Mouse (Mus musculus) neural tube, embryonic 14.5 days (tissue): ENCODE data around the gene Dnaja3. TPM values are rescaled to one million over a fixed set of nuclear protein-coding genes. Genes with fewer than 3 reads are reported as not detected.
A peak's percentile ranks its signal among the peaks of the same experiment; 100 is the strongest.
"Not testable (repeated sequence)": the region's sequence is repeated elsewhere in the genome, so short reads cannot be mapped to it uniquely, and the experiment has no call there.

Experiments
- ATAC-seq: fragments of 200-750 bp; cut with Nextera tagmentation; 2 replicates; pipeline ENCODE4 v1.8.0; 2017; ENCODE audit warnings: low read depth, mild to moderate bottlenecking, moderate TSS enrichment, moderate library complexity
- H3K27ac ChIP-seq: fragments of 300-500 bp; sonication (generic); 2 replicates; pipeline ENCODE4 v1.5.1; 2014; ENCODE audit warnings: low read depth, mild to moderate bottlenecking, control low read depth, low read length, moderate library complexity, mixed read lengths
- H3K27me3 ChIP-seq: fragments of 300-500 bp; sonication (generic); 2 replicates; pipeline ENCODE4 v1.6.1; 2014; ENCODE audit warnings: low read length; ENCODE audit not compliant: control insufficient read depth, insufficient read depth
- H3K36me3 ChIP-seq: fragments of 300-500 bp; sonication (generic); 2 replicates; pipeline ENCODE4 v1.6.1; 2014; ENCODE audit warnings: low read length, mixed read lengths; ENCODE audit not compliant: control insufficient read depth, insufficient read depth
- H3K4me1 ChIP-seq: fragments of 300-500 bp; sonication (generic); 2 replicates; pipeline ENCODE4 v1.6.1; 2014; ENCODE audit warnings: low read length; ENCODE audit not compliant: control insufficient read depth, insufficient read depth
- H3K4me2 ChIP-seq: fragments of 300-500 bp; sonication (generic); 2 replicates; pipeline ENCODE4 v1.6.1; 2014; ENCODE audit warnings: mild to moderate bottlenecking, low read depth, low read length, control low read depth
- H3K4me3 ChIP-seq: fragments of 300-500 bp; sonication (generic); 2 replicates; pipeline ENCODE4 v1.5.1; 2014; ENCODE audit warnings: low read depth, low read length, control low read depth, mixed read lengths
- H3K9ac ChIP-seq: fragments of 300-500 bp; sonication (generic); replicated peaks from 2 replicates; pipeline ENCODE4 v1.6.1; 2014; ENCODE audit warnings: low read depth, mild to moderate bottlenecking, control low read depth, low read length, mixed read lengths
- H3K9me3 ChIP-seq: fragments of 300-500 bp; sonication (generic); 2 replicates; pipeline ENCODE4 v1.6.1; 2016; ENCODE audit warnings: low read length; ENCODE audit not compliant: control insufficient read depth
- WGBS: fragments of 180-500 bp; shearing (Covaris S2); extraction: QIAGEN DNeasy Blood & Tissue Kit; methylation state at CpG from one replicate; pipeline ENCODE4 v1.1.7; 2014; 5-methylcytosine and 5-hydroxymethylcytosine counted together
- polyA plus RNA-seq: library from polyadenylated mRNA; unstranded; fragments of >200 nt; fragmentation: Nextera tagmentation; extraction: Ambion mirVana; gene quantifications from 2 replicates; pipeline ENCODE4 v1.2.1, GENCODE M21; 2014

The Dnaja3 gene
- polyA plus RNA-seq, 1 experiment from 2014 or later, result 55.0 TPM

- Histone ChIP-seq H3K36me3 (peaks cover 12% of the 10 kb centered on the region), H3K27me3 (no peaks in the 10 kb centered on the region), H3K9me3 (no peaks in the 10 kb centered on the region), H3K27ac (peak overlapping the region; percentile 28; the same call in 1 of the 2 replicates), H3K4me1 (peaks cover 21% of the 10 kb centered on the region), H3K9ac (peak overlapping the region; percentile 69), H3K4me2 (peak overlapping the region; percentile 56), H3K4me3 (peak overlapping the region; percentile 73)
- ATAC-seq, result no peak
- whole genome bisulfite sequencing, result 33% methylated on average over 9 of the region's 9 CpGs
Measured at GRCm38 (mm10) chr16:4683193-4683580, 43.4 kb downstream of the Dnaja3 start.

- peak overlapping the region; percentile 69 for H3K9ac ChIP-seq
- peak overlapping the region; percentile 73 for H3K4me3 ChIP-seq
- H3K4me2 ChIP-seq, result peak overlapping the region; percentile 56
- peaks cover 17% of the 10 kb centered on the region for H3K4me1 ChIP-seq
- under 1% methylated on average over 54 of the region's 54 CpGs for WGBS
- H3K9me3 ChIP-seq, result no peaks in the 10 kb centered on the region
- peak overlapping the region; percentile 28; the same call in 1 of the 2 replicates for H3K27ac ChIP-seq
- no peaks in the 10 kb centered on the region for H3K27me3 ChIP-seq
- peak; percentile 88 for ATAC-seq
- H3K36me3 ChIP-seq, result peaks cover 16% of the 10 kb centered on the region
Measured at GRCm38 (mm10) chr16:4683581-4684456, 44.0 kb downstream of the Dnaja3 start.

GRCm38 (mm10) chr16:4684457-4684791, 44.6 kb downstream of the Dnaja3 start:
- peak; percentile 10; the same call in 1 of the 2 replicates for ATAC-seq

GRCm38 (mm10) chr16:4689371-4689770, 49.6 kb downstream of the Dnaja3 start:
- WGBS, result 97% methylated on average over 4 of the region's 4 CpGs
- peaks cover 11% of the 10 kb centered on the region for H3K4me1 ChIP-seq
- peaks cover 51% of the 10 kb centered on the region for H3K36me3 ChIP-seq
- ATAC-seq, H3K4me2 ChIP-seq, H3K9ac ChIP-seq, H3K27ac ChIP-seq, H3K27me3 ChIP-seq, H3K9me3 ChIP-seq, H3K4me3 ChIP-seq: not testable (repeated sequence)

More at GRCm38 (mm10) chr16:4684457-4684791, 44.6 kb downstream of the Dnaja3 start:
- 3% methylated on average over 9 of the region's 9 CpGs for WGBS
- Histone ChIP-seq H3K27me3 (no peaks in the 10 kb centered on the region), H3K27ac (no peak overlapping the region), H3K4me3 (peak overlapping the region; percentile 73), H3K9me3 (no peaks in the 10 kb centered on the region), H3K4me2 (peak overlapping the region; percentile 56), H3K9ac (peak overlapping the region; percentile 69), H3K36me3 (peaks cover 21% of the 10 kb centered on the region), H3K4me1 (peaks cover 14% of the 10 kb centered on the region)

GRCm38 (mm10) chr16:4701211-4701610, 61.4 kb downstream of the Dnaja3 start:
- Histone ChIP-seq H3K27ac (no peak overlapping the region), H3K4me2 (no peak overlapping the region), H3K4me3 (no peak overlapping the region), H3K4me1 (no peaks in the 10 kb centered on the region), H3K9ac (no peak overlapping the region), H3K36me3 (peaks cover 64% of the 10 kb centered on the region), H3K27me3 (no peaks in the 10 kb centered on the region), H3K9me3 (no peaks in the 10 kb centered on the region)
- ATAC-seq, result no peak
- WGBS, result 97% methylated on average over 3 of the region's 3 CpGs

- no peaks in the 10 kb centered on the region for H3K27me3 ChIP-seq
- no peaks in the 10 kb centered on the region for H3K4me1 ChIP-seq
- H3K4me2 ChIP-seq, result no peak overlapping the region
- H3K4me3 ChIP-seq, result no peak overlapping the region
- H3K27ac ChIP-seq, result no peak overlapping the region
- WGBS, result 84% methylated on average over 1 of the region's 1 CpGs
- H3K9ac ChIP-seq, result no peak overlapping the region
- H3K9me3 ChIP-seq, result no peaks in the 10 kb centered on the region
- peaks cover 66% of the 10 kb centered on the region for H3K36me3 ChIP-seq
- no peak for ATAC-seq
Measured at GRCm38 (mm10) chr16:4702646-4703045, 62.9 kb downstream of the Dnaja3 start.

- no peak for ATAC-seq
- no peak overlapping the region for H3K9ac ChIP-seq
- H3K4me2 ChIP-seq, result no peak overlapping the region
- no peak overlapping the region for H3K27ac ChIP-seq
- WGBS, result 76% methylated on average over 4 of the region's 4 CpGs
- no peak overlapping the region for H3K4me3 ChIP-seq
- H3K9me3 ChIP-seq, result no peaks in the 10 kb centered on the region
- no peaks in the 10 kb centered on the region for H3K27me3 ChIP-seq
- peaks cover 55% of the 10 kb centered on the region for H3K36me3 ChIP-seq
- H3K4me1 ChIP-seq, result no peaks in the 10 kb centered on the region
Measured at GRCm38 (mm10) chr16:4705541-4705940, 65.8 kb downstream of the Dnaja3 start.

GRCm38 (mm10) chr16:4711173-4711572, 71.4 kb downstream of the Dnaja3 start:
- Histone ChIP-seq H3K27ac (no peak overlapping the region), H3K4me3 (no peak overlapping the region), H3K4me2 (no peak overlapping the region), H3K9ac (no peak overlapping the region), H3K36me3 (peaks cover 20% of the 10 kb centered on the region), H3K4me1 (no peaks in the 10 kb centered on the region), H3K9me3 (no peaks in the 10 kb centered on the region), H3K27me3 (no peaks in the 10 kb centered on the region)
- WGBS, result 91% methylated on average over 4 of the region's 4 CpGs
- ATAC-seq, result no peak
